Mouse (Mus musculus): Measurements from ENCODE around the gene Spata5.

The Spata5 gene

GRCm38 (mm10) chr3:37510055-37511032 lies 90.6 kb downstream of the Spata5 start:
- no peak for DNase-seq (ENCODE audit: low read depth, low spot score)

GRCm38 (mm10) chr3:37515485-37515884 lies 95.8 kb downstream of the Spata5 start:
- peak; percentile 38 for DNase-seq (ENCODE audit: low read depth, low spot score)

GRCm38 (mm10) chr3:37516379-37516778 lies 96.7 kb downstream of the Spata5 start:
- no peak for DNase-seq (ENCODE audit: low read depth, low spot score)

GRCm38 (mm10) chr3:37518611-37519010 lies 98.9 kb downstream of the Spata5 start:
- DNase-seq (ENCODE audit: low read depth, low spot score), result no peak

- no peak for DNase-seq (ENCODE audit: low read depth, low spot score)
These were observed 100.8 kb downstream of the Spata5 start for GRCm38 (mm10) chr3:37520334-37521023.

GRCm38 (mm10) chr3:37532079-37532478 lies 112.4 kb downstream of the Spata5 start:
- DNase-seq (ENCODE audit: low read depth, low spot score), result no peak

- DNase-seq (ENCODE audit: low read depth, low spot score), result peak; percentile 13
These were observed 121.0 kb downstream of the Spata5 start for GRCm38 (mm10) chr3:37540701-37541100.

- DNase-seq (ENCODE audit: low read depth, low spot score), result no peak
These were observed 126.7 kb downstream of the Spata5 start for GRCm38 (mm10) chr3:37546351-37546750.

- DNase-seq (ENCODE audit: low read depth, low spot score), result no peak
These were observed 130.5 kb downstream of the Spata5 start for GRCm38 (mm10) chr3:37550190-37550589.

GRCm38 (mm10) chr3:37550594-37550993 lies 130.9 kb downstream of the Spata5 start:
- DNase-seq (ENCODE audit: low read depth, low spot score), result no peak

- DNase-seq (ENCODE audit: low read depth, low spot score), result no peak
These were observed 131.8 kb downstream of the Spata5 start for GRCm38 (mm10) chr3:37551486-37551885.

GRCm38 (mm10) chr3:37552244-37552643 lies 132.5 kb downstream of the Spata5 start:
- no peak for DNase-seq (ENCODE audit: low read depth, low spot score)

- no peak for DNase-seq (ENCODE audit: low read depth, low spot score)
These were observed 133.8 kb downstream of the Spata5 start for GRCm38 (mm10) chr3:37553371-37554033.

- no peak for DNase-seq (ENCODE audit: low read depth, low spot score)
These were observed 136.9 kb downstream of the Spata5 start for GRCm38 (mm10) chr3:37556412-37557113.

- DNase-seq (ENCODE audit: low read depth, low spot score), result no peak
These were observed 138.2 kb downstream of the Spata5 start for GRCm38 (mm10) chr3:37557741-37558479.

GRCm38 (mm10) chr3:37559339-37559738 lies 139.6 kb downstream of the Spata5 start:
- DNase-seq (ENCODE audit: low read depth, low spot score), result no peak

- no peak for DNase-seq (ENCODE audit: low read depth, low spot score)
These were observed 141.8 kb downstream of the Spata5 start for GRCm38 (mm10) chr3:37561466-37561865.

- DNase-seq (ENCODE audit: low read depth, low spot score), result no peak
These were observed 146.4 kb downstream of the Spata5 start for GRCm38 (mm10) chr3:37566097-37566496.

- no peak for DNase-seq (ENCODE audit: low read depth, low spot score)
These were observed 147.8 kb downstream of the Spata5 start for GRCm38 (mm10) chr3:37567505-37567904.

- DNase-seq (ENCODE audit: low read depth, low spot score), result no peak
These were observed 149.1 kb downstream of the Spata5 start for GRCm38 (mm10) chr3:37568780-37569179.

Data from WW6 (cell line).